26 mouse cellular contexts compared by ENCODE assay signal in the genomic region with DNA sequence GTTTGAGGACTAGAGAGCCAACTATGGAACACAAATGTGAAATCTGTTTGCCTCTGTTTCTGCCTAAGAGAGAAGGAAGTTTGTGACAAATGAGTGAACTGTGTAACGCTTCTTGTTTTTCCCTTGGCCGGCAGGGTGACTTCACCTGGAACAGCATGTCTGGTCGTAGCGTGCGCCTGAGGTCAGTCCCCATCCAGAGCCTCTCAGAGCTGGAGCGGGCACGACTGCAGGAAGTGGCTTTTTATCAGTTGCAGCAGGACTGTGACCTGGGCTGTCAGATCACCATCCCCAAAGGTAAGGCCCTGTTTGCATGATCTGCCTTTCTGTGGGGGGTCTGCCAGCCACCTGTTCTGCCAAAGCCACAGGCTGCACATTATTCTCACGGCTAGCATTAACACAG. TPM values are rescaled to one million over a fixed set of nuclear protein-coding genes. Genes with fewer than 3 reads are reported as not detected.
DNase-seq lines count a peak whose midpoint lies in the region; ATAC-seq and TF ChIP-seq lines count a peak whose summit lies in the region.
"Had no signal": no experiment of that assay in that cellular context is flagged by ENCODE, and none has a peak within 500 bp of the region (broad histone marks: within the 10 kb centered on the region; RNA-seq: fewer than 3 reads in every experiment).

No protein-coding gene starts in this region.

- H3K9ac ChIP-seq in liver, embryonic 14.5 days (replicated peaks) = no peak overlapping the region
- H3K9ac ChIP-seq: hindbrain, embryonic 14.5 days; lung, embryonic 14.5 days had no signal

- 0 out of 4 replicates have a peak, but pooled peaks cover 0 to 4% of the 10 kb centered on the region in 2 experiments for H3K4me1 ChIP-seq in liver, embryonic 14.5 days (replicated peaks; ENCODE audit: control insufficient read depth in 2 of 2, insufficient read depth in 2 of 2, low read length in 1 of 2)
- H3K4me1 ChIP-seq in embryonic facial prominence, embryonic 10.5 days = no peaks in the 10 kb centered on the region

- DNase-seq in urinary bladder, postnatal 14 days (ENCODE audit: low spot score) = peak; percentile 2
- no peak for DNase-seq in urinary bladder, postnatal 10 days (ENCODE audit: low spot score)
- DNase-seq in liver, embryonic 14.5 days (ENCODE audit: low read depth in 3 of 3, low spot score in 3 of 3) = no peak
- DNase-seq in heart, adult 18-20 months = no peak
- no peak for DNase-seq in embryonic facial prominence, embryonic 10.5 days (ENCODE audit: low spot score)
- DNase-seq in T-cell, adult 2 months (ENCODE audit: low spot score) = no peak
- DNase-seq: adrenal gland, postnatal 25 days; cerebellum, adult 8-10 months; gastrocnemius, postnatal 25 days; heart, postnatal 10 days; lung, embryonic 14.5 days; lung, postnatal 36 days; retina, postnatal 1 day had no signal

- peak; percentile 66 for ATAC-seq in granulocyte monocyte progenitor cell, adult 5-6 weeks (replicated peaks; ENCODE audit: poor library complexity, severe bottlenecking)
- ATAC-seq in liver, embryonic 14.5 days (ENCODE audit: insufficient read depth) = 0 out of 2 replicates have a peak, but pooled peaks have one; percentile 41

- H3K27ac ChIP-seq in liver, embryonic 14.5 days = no peak overlapping the region
- no peak overlapping the region for H3K27ac ChIP-seq in embryonic facial prominence, embryonic 10.5 days (replicated peaks)
- H3K27ac ChIP-seq: hindbrain, embryonic 14.5 days; kidney, postnatal 0 days had no signal

- no peaks in the 10 kb centered on the region for H3K27me3 ChIP-seq in liver, embryonic 14.5 days (ENCODE audit: control insufficient read depth, insufficient read depth, low read length)
- H3K27me3 ChIP-seq in embryonic facial prominence, embryonic 10.5 days (replicated peaks; ENCODE audit: low read depth, poor library complexity, severe bottlenecking) = peaks cover 82% of the 10 kb centered on the region

- WGBS in liver, embryonic 14.5 days (ENCODE audit: insufficient replicate concordance) = 18% methylated on average over 8 of the region's 8 CpGs
- 73% methylated on average over 8 of the region's 8 CpGs for WGBS in embryonic facial prominence, embryonic 10.5 days

- TF ChIP-seq CTCF in liver, embryonic 14.5 days (IDR thresholded peaks at IDR 0.05; ENCODE audit: low read depth) = no peak

- no peaks in the 10 kb centered on the region for H3K36me3 ChIP-seq in liver, embryonic 14.5 days (replicated peaks; ENCODE audit: control insufficient read depth, insufficient read depth, low read depth)
- H3K36me3 ChIP-seq in embryonic facial prominence, embryonic 10.5 days (replicated peaks) = no peaks in the 10 kb centered on the region

- no peak overlapping the region for H3K4me3 ChIP-seq in liver, embryonic 14.5 days (ENCODE audit: insufficient read depth in 1 of 2, low read depth in 2 of 2, low read length in 2 of 2)
- H3K4me3 ChIP-seq in embryonic facial prominence, embryonic 10.5 days = no peak overlapping the region

- no peaks in the 10 kb centered on the region for H3K9me3 ChIP-seq in liver, embryonic 14.5 days (ENCODE audit: control insufficient read depth, low read length)
- H3K9me3 ChIP-seq in embryonic facial prominence, embryonic 10.5 days = no peaks in the 10 kb centered on the region

- TF ChIP-seq EP300 in liver, embryonic 14.5 days (IDR thresholded peaks at IDR 0.05; ENCODE audit: low read depth) = no peak

- H3K4me2 ChIP-seq in liver, embryonic 14.5 days (ENCODE audit: low read depth) = no peak overlapping the region
- H3K4me2 ChIP-seq: hindbrain, embryonic 14.5 days; lung, embryonic 14.5 days; midbrain, embryonic 11.5 days had no signal

RNA-seq across cellular contexts. Expression of a gene that starts 33.1 kb away (rescaled TPM):
- total RNA-seq in granulocyte monocyte progenitor cell, adult 5-6 weeks (2014; fragmentation: Nextera tagmentation) = not detected in 2 replicates
- not detected in 2 replicates for total RNA-seq in granulocyte monocyte progenitor cell, adult 5-6 weeks (2017)
- polyA plus RNA-seq in liver, embryonic 14.5 days (2012; rRNA removed) = not detected in 2 replicates
- not detected in 2 replicates for polyA plus RNA-seq in liver, embryonic 14.5 days (2014; fragmentation: Nextera tagmentation; extraction: Ambion mirVana)
- not detected for total RNA-seq in heart, adult 18-20 months (2021)
- polyA plus RNA-seq in embryonic facial prominence, embryonic 10.5 days (2016; fragmentation: Nextera tagmentation; extraction: Ambion mirVana) = not detected in 2 replicates
- total RNA-seq: adrenal gland, postnatal 25 days; gastrocnemius, postnatal 25 days; heart, postnatal 10 days; layer of hippocampus, adult 18-20 months; layer of hippocampus, postnatal 25 days; left cerebral cortex, postnatal 14 days; monocyte, adult 5-6 weeks had no signal
- polyA plus RNA-seq: forebrain, embryonic 11.5 days; hindbrain, embryonic 14.5 days; intestine, embryonic 14.5 days; kidney, postnatal 0 days; limb, embryonic 14.5 days; lung, embryonic 14.5 days; midbrain, embryonic 11.5 days; neural tube, embryonic 11.5 days; stomach, embryonic 16.5 days had no signal
